Mouse (Mus musculus): ENCODE measurements around the gene Dusp1.
A peak's percentile ranks its signal among the peaks of the same experiment; 100 is the strongest.

The Dusp1 gene

DNA sequence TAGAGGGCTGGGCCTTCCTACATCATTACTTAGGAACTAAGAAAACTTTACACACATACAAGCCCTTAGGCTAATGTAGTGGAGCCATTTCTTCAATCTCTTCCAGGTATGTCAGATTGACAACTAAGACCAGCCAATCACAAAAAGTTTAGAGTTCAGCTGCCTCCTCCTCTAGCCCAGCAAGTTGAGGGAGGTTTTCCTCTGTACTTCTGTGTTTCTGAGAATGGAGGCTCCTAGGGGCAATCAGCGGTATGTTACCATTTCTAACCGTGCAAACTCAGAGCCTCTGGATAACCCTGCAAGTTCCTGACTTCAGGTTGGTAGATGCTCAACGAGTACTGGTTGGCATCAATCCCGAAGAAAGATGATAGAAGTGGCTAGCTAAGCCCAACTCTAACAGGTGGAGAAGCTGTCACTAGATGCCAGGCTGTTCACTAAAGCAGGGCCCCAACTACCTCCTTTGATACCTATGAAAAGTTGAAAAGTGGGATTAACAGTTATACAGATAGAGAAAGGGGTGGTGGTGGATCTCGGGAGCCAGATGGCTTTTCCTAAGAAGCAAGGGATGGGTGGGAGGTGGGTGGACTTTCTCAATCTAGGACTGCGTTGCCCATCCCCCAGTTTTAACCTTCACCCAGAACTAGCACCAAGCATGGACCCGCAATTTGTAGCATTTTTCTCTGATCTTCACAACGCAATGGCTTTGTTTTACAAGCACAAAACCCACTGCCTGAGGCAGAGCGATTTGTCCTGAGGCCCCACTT is 1.2 kb downstream of the Dusp1 start:
- no peak for DNase-seq

DNA sequence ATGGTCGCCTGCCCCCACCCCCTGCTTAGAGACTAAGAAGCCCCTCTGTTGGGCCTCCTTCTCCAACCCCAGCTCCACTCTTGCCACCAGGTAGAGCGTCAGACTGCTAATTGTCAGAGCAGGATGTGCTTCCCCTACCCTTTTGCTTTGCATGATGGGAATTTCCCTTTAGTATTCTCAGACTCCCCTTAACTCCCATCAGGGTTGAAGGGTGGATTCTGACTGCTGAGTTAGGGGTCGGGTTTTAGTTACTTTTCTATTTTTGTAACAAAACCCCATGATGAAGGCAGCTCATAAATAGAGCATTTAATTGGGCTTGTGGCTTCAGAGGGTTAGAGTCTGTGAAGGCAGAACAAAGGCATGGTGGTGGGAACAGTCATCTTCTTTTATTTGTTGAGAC is 8.9 kb downstream of the Dusp1 start:
- DNase-seq = no peak

DNA sequence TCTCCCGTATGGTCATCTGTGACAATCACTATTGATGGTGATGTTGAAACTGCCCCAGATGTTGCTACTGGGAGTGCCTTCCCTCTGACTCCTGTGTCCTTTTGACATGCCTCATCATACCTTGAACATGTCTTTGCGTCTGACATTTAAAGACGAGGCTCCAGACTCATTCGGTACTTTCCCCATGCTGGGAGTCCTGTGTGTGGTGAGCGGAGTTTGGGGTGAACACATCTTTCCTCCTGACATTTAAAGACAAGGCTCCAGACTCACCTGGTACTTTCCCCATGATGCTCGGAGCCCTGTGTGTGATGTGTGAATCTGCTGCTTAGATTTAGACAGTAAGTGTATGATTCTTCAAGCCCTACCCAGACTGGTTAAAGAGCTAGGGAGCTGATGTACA is 10.8 kb downstream of the Dusp1 start:
- DNase-seq = no peak

DNA sequence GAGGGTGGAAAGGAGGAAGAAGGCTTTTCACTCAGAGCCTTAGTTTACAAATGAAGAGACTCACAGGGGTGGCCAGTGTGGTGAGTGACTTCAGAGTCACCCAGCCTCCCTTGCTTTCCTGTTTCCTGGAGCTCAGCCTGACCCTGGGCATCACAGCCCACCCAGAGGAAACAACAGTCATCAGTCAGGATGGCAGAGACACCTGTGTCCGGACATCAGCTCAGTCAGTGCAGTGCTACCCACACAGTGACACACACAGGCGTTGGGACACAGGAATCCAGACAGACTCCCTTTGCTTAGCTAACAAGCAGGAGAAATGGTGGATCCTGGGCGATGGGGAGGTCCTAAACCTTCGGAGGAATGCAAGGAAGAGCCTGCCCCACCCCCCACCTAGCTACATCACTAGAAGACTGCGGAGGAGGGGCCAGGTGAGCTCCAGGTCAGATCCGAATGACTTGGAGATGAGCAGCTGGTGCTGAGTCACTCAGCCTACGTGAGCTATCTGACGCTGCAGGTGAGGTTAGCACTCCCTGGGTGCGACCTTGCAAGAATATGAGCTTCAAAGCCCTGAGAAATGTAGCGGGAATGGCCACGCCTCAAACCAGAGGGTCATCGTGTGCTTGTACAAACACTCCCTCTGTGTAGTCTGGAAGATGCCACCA is 12.6 kb downstream of the Dusp1 start:
- DNase-seq = no peak

DNA sequence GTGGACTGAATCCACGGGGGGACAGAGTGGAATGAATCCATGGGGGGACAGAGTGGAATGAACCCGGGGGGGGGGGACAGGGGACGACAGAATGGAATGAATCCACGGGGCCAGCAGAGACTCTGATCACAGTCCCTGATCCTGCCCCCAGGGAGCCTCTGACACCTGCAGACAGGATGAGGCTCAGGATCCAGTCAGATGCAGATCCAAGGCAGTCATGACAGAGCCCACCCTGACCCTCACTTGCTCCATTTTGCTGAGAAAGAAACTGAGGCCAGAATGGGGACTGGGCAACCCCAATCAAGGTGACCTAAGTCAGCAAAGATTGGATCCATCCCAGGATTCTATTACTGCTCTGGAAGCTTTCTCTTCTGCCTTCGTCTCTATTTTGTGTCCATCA is 13.4 kb downstream of the Dusp1 start:
- no peak for DNase-seq

DNA sequence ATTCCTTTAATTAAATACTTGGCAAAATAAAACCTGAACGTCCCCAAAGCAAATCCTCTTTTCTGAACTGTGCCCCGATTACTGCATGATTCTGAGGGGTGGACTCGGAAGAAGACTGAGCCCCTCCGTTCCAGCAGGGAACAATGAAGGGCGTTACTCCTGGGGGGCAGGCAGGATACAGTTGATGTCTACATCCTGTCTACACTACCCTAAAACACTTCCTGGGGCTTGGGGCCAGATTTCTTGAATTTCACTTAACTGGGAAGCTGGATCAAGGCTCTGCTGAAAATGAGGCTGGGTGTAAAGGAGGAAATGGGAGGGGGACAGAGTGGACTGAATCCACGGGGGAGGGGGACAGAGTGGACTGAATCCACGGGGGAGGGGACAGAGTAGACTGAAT is 14.2 kb downstream of the Dusp1 start:
- no peak for DNase-seq

DNA sequence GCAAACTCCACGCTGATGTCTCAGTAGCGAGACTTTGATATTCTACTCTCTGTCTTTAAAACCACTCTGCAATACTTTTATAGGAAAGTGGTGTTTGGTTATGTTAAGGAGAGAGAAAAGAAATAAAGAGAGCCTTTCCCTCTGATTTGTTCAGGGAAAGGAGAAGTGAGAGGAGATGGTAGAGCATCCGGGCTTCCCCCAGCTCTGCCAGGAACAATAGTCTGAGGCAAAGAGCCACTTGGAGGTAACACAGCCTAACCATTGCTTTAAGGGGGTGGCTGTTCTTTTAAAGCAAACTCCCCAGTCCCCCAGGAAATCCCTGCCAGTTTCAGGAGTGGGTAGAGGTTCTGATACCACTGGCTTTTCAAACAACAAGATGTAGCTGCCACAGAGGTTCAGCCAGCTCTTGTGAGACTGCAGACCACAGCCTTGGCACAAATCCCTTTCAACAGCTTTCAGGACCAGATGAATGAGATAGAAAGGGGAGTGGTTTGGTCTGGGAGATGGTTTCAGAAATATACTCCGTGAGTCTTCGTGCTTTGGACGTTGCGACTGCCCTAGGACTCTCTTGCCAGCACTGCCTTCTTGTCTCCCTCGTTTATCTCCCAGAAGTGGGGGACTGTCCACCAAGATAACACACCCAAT is 17.5 kb downstream of the Dusp1 start:
- DNase-seq = no peak

DNA sequence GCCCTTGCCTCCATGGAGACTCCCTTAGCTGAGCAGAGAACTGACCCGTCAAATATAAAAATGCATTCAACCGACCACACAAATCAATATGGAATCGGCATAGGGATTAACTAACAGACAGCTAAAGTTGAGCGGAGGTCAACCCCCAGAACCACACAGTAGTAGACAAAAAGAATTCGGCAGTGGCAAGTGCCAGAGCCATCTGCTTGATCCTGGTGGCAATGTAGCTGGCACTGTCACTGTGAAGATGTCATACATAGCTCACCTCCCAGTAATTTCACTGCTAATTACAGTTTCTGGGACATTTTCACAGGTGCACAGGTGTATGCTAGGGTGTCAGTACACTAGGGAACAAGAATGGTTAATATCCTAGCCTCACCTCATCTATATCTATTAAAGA is 21.8 kb downstream of the Dusp1 start:
- DNase-seq = no peak

DNA sequence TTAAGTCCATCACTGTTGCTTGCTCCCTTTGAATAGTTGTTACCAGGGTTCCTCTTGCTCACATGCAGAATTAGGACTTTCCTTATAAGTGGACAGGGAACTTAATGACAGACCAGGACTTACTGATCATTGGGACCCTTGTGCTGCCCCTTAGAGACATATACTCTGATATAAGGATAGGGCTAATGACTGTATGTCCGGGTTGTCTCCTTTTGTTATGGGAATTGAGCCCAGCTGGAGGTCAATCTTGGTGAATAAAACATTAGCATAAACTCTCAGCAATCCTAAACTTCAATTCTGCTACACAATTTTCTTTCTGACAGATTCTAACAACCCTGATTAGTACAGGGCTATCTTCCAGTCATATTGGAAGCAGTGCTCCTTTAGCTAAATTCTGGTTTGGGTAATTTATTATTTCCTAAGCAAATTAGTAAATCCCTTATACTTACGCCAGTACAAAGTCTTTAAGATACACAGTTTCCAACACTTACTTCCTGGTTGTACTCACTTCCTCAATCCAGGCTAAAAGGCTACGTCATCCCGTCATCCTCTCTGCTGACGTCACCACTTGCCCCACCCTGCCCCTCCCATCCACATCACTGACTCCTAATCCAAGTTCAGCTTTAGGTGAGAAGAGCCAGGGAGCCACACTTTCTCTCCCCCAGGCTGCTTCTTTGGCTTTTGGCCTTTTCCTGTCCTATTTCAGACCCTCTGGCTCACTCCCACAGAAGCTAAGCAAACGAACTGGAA is 24.0 kb downstream of the Dusp1 start:
- no peak for DNase-seq

DNA sequence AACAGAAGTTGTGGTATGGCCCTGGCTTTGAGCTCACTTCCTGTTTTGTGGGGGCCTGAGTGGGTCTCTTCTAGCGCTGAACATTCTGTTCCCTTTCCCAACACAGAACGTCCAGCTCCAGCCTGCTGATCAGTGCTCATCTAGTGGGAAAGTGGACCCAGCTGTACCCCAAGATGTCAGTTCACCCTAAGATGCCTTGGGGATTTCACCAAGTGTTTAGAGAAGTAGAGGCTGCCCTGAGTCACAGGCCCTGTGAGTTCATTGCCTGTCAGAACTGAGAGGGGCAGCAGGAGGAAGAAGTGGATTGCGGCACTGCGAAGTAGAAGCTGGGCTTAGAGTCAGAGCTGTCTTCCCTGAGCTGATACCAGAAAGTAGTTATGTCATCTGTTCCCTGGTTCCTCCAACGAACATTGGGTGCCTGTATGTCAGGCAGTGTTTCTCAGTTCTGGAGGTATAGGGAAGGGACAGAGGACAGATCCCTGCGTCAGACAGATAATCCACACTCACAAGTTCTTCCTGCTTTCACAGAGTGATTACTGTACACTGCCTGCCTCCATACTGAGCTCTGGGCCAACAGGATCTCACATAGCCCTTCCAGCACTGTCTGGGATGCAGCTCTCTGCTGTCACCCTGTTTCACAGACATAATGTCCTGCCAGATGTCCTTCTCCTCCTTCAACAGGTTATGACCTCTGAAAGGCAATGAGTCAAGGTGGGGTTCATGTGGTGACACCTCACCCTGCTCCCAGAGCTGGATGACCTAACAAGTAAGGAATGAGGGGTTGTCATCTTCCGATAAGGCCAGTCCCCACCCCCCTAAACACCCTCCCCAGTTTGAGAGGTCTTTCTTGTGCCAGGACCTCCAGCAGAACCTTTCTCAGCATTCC is 26.4 kb downstream of the Dusp1 start:
- DNase-seq = no peak

DNA sequence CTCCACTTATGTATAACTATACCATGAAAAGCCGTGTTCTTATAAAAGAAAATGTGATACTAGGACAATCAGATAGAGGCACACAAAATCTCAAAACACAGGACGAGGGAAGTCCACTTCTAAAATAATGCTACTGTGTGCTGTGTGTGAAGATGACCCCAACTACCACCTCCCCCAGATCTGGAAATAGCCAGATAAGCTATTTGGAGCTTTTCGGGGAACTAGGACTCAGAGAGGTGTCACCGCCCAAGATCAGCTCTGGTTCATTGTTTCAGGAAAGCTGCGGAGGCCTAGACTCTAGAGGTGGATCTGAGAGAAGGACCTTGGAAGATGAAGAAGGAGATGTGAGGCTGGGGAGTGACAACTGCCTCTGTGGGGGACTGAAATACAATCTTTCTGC is 27.2 kb downstream of the Dusp1 start:
- no peak for DNase-seq

DNA sequence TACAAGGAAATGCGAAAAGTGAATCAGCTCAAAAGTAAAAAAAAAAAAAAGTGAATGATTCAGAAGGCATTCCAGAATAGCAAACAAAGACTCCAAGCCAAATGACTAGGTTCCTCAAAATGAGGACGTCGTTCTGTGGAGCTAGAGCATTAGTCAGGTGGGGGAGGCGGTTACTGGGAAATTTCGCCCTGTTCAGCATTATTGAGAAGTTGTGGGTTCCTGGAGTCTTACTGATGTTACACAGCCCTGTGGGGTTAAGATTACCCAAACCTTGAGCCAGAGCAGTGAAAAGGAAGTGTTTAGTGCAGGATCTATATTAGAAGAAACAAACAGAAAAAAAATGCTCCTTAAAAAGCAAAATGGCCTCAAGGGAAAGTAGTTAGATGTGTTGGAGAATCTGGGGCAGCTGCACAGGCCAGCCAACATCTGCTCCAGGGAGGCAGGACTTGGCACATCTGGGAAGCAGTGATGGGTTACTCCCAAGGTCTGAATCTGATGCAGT is 28.0 kb downstream of the Dusp1 start:
- no peak for DNase-seq

DNA sequence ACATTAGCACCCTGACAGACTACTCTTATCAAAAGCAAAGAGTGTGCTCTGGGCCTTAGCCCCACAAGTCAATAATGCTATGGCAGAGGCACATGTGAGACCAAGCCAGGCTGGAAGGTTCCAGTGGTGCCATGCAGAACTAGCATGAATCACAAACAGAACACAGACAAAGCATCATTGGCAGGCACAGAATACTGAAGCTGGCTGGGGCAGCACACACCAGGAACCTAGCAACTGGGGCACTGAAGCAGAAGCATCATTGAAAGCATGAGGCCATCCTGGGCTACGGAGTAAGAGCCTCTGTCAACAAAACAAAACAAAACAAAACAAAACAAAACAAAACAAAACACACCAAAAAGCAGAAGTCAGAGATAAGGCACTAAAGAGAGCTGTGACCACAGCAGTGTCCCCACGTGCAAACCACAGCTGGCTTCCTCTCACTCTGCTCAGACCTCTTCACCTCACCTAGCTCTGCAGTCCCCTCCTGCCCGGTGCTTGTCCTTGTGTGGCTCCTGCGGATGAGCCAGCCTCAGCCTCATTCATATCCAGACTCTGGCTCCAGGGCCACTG is 29.4 kb downstream of the Dusp1 start:
- DNase-seq = no peak

DNA sequence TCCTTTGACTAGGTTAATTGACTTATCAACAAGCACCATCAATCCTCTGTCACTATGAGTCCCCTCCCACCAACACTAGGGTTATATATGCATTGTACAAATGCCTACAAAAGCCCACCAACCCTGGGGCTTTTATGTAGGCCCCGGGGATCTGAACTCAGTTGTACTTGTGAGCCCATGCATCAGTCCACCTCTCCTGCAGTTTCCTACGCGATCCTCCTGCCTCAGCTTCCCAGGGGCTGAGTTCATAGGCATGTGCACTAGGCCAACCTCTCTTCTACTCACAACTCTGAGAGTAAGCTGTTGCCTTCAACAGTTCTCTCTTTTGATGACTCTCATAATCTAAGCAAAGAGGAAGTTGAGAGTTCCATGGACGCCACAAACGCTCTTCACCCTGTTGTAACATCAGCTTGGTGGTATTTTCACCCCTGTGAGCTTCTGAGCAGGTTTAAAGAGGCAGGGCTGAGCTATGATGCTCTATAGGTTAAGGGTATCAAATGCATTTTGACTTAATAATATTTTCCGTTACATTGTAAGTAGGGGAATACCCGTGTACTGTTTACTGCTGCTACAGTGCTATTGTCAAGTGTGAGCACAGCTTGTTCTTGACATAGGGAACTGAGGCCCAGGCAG is 30.4 kb downstream of the Dusp1 start:
- no peak for DNase-seq

DNA sequence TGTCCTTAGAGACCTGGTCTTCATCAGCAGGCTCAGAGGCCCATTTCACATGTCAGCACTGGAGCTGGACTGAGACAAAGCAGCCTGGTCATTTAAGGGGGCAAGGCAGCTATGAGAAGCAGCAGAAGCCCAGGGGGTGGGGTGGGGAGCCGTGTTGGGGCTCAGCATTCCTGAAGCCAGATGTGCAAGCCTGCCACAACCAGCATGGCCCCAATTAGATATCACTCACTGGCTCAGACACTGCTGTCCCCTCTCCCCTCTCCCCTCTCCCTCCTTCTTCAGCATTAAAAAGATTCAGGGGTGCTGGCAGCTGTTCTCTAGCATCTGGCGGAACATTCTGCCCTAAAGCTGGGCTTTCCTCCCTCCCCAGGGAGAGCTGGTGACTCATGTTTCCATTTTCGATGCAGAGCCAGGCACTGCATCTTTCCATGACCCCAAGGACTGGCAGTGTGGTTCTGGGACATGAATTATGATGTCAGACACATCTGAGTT is 31.3 kb downstream of the Dusp1 start:
- DNase-seq = no peak

DNA sequence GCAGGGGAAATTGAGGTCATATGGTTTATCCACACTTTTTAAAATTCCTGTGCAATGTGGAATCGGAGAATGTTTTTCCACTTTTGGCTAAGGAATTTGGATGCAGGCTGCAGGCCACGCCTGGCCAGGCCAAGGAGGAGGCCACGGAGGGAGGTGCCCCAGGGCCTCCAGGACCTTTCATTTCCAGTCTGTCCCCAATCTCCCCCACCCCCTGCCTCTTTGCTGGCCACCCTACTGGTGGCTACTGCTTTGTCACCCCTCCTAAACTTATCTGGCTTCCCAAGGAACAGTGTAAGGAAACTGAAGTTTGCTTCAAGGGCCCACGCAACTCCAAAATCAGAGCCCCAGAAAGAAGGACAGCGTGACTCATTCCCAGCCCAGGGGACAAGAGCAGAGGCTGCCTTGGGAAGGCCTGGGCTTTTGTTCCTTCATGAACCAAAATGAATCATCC is 32.1 kb downstream of the Dusp1 start:
- DNase-seq = no peak

DNA sequence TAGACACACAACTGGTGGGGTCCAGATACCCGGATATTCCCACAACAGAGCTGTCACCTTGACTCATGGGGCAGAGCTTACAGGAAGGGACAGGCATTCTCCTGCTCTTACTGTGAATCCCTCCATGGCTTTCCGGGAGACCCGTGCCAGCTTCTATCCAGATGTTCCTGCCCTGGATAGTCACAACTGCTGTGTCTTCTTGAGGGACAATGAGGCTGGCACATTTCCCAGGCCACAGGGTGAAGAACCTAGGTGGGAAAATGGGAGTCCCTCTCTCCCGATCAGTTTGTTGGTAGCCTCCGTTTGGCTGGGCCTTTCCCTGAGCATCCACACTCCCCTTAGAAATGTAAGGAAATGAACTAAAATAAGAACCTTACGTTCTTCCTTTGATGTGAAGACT is 33.2 kb downstream of the Dusp1 start:
- no peak for DNase-seq

DNA sequence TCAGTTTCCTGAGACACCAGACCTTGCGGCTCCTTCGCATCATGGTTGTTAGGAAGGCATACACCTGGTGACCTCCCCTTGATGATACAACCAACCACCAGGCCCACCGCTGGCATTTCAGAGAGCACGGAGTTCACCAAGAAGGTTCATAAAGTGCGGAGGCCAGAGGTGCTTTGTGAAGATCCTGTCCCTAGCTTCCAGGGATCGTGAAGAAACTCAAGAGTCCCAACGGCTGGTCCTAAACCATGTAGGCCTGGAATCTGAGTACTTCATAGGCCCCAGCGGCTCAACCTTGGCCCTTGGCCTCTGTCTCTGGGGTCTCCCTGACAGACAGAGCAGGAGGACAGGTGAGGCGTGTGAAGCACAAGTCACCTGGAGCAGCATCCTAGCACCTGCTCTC is 34.6 kb downstream of the Dusp1 start:
- DNase-seq = no peak

DNA sequence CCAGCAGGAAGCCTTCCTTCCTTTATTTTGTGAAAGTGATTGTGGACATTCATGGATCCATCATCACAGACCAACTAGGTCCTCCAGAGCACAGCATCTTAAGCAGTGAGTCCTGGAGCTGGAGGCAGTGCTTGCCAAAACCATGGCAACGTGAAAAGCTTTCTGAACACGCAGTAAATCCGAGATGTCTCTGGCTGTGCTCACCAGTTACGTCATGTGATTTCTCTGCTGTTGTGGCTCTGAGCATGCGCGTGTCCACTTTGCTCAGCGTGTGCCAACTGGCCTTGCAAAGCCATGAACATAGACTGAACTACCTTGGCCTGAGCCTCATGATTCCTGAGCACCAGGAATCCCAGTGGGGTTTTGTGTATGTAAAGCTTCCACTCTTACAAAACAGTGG is 36.6 kb downstream of the Dusp1 start:
- DNase-seq = peak; percentile 56

DNA sequence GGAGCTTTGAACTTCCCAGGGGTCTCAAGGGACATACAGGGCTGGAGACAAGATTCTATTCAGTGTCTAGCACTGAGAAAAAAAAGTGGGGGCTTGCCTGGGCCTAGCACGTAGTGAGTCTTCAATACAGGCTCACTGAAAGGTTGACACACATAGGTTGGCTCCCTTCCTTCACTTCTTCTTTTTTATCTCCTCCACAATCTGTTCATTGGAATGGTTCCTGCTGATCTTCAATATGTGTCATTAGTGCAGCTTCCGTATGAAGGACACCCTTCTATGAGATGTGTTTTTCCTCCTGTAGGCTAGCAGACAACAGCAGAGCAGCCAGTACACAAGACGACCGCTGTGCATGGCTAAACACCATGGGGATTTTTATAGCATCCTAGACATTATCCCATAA is 37.1 kb downstream of the Dusp1 start:
- DNase-seq = no peak

DNA sequence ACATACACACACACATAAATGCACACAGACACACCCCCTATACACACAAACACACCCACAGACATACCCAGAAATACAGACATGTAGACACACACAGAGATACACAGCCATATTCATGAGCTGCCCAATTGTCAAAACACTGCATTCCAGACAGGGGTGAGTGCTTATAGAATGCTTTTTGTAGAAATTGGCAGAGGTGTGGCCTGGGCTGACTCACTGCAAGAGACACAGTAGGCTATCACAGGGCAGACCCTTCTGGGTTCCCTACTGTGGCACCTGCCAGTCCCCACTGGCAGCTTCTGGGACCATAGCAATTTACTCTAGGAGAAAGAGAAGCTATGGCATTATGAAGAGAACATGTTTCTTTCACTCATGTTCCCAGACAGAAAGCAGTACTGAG is 37.6 kb downstream of the Dusp1 start:
- DNase-seq = no peak
